Mouse (Mus musculus): ENCODE data around the gene Dcakd.

Dcakd gene

DNA sequence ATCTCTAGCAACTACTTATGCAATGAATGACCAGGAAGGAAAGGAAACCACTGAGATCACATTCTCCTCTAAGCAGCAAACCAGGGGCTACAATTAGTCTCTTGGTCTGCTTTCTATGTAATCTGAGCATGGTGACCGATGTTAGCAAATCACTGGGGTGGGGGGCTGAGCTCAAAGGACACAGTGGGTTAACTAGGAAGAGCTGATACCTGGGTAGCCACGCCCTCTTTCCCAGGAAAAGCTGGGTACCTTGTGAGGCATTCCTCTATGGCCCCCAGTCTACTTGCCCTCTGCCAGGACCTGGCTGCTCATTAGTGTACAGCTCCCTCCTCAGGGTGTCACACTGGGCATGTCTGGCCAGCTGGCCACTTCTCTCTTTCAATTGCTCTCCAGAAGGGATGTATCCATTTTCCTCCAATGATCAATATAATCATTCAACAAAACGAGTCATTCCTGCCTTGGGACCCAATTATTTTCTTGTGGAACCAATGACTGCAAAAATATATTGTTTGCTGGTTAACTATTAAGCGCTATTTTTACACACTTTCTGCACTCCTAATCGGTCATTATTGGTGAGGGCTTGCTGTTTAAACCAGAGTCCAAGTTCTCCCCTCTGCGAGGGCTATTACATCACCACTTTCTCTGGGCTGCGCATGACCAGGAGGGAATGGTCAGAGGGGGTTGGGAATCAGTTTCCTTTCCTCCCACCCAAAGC, 21.7 kb downstream of the Dcakd start:
- in situ Hi-C loops (cut with MseI, MboI), result no loop called here

DNA sequence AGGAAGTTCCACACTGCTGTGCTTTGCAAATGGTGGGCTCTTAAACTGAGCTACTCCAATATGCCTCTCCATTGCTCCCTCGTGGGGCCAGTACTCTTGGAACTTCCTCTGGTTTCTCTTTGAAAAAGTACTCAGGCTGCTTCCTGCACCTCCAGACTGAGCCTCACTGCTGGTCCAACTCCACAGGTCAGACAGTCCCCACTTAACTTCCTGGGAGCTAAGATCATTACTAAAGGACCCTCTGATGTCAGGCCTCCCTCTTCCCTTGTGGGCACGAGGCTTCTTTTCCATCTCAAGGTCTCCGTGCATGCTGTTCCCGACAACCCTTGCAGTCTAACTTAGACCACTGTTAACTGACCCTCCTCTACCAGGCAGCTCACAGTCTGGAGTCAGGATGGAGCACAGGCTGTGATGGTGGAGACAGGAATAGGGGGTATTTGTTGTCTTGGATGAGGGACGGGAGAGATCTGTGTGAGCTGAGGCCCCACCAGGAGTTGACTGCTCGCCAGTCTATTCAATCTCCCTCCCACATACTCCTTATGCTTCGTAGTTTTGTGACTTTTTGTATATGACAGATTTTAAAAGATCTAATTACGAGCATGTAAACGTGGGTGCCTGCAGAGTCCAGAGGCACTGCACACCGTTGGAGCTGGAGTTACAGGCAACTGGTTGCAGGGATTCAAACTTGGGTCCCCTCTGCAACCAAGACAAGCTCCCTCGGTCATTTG, 22.7 kb downstream of the Dcakd start:
- in situ Hi-C loops (cut with MseI, MboI), result no loop called here

DNA sequence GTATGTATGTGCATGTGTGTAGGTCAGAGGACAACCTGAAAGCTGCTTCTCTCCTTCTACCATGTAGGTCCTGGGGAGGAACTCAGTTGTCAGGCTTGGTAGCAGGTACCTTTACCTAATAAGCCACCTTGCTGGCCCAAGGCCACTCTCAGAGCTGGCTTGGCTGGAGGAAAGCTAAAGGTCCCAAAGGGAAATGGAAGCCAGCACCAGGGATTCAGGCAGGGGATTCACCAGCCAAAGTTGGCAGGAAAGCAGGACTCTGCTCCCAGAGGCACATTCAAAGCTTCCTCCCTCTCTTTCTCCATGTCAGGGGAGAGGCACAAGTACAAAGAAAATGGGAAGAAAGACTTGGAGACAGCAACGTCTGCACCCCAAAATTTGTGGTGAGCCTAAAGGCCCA, 23.3 kb downstream of the Dcakd start:
- in situ Hi-C loops (cut with MseI, MboI), result no loop called here

DNA sequence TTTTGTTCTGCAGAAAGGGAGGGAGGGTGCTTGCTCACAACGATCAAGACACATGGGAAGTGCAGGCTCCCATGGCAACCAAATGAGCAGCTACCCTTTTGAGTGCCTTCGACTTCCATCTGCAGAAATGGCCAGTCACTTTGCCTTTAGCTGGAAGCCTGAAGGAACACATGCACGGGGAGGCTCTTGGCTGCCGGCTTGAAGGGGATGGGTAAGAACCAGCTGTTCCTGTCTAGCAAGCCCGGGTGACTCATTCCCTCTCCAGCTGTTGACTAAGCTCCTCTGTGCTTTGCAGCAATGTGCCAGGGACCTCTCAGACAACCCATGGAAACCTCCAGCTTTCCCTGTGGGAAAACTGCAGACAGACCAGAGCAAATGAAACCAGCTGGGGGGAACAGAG, 24.9 kb downstream of the Dcakd start:
- in situ Hi-C loops (cut with MseI, MboI), result no loop called here

DNA sequence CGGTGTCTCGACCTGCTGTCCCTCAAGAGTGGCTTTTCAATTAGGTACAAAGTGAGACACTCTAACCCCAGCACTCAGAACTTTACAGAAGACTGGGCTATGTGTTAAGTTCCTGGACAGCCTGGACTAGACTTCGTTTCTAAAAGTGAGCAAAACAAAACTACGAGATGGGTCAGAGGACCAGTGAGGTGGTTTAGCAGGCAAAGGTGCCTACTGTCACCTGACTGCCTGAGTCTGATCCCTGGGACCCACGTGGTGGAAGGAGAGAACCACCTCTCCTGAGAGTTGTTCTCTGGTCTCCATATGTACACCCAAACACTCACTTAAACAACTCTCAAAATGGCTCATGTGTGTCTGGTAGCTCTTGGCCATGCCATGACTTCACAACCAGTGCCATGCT, 27.1 kb downstream of the Dcakd start:
- in situ Hi-C loops (cut with MseI, MboI), result no loop called here

DNA sequence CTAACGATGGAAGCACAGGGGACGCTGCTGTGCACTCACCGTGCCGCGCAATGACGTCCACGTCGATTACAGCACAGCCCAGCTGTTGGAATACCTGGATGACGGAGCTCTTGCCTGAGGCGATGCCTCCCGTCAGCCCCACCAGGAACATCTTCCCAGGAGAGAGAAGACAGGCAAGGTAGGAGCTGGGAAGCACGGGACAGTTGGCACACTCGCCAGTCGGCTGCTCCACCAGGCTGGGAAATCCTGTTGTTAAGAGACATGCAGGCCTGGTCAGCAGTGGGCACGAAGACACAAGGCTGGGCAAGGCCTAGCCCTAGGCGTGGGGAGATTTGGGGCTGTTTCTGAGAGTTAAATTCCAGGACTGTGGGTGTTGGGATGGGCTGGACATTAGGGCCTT, 28.0 kb downstream of the Dcakd start:
- in situ Hi-C loops (cut with MseI, MboI), result no loop called here

DNA sequence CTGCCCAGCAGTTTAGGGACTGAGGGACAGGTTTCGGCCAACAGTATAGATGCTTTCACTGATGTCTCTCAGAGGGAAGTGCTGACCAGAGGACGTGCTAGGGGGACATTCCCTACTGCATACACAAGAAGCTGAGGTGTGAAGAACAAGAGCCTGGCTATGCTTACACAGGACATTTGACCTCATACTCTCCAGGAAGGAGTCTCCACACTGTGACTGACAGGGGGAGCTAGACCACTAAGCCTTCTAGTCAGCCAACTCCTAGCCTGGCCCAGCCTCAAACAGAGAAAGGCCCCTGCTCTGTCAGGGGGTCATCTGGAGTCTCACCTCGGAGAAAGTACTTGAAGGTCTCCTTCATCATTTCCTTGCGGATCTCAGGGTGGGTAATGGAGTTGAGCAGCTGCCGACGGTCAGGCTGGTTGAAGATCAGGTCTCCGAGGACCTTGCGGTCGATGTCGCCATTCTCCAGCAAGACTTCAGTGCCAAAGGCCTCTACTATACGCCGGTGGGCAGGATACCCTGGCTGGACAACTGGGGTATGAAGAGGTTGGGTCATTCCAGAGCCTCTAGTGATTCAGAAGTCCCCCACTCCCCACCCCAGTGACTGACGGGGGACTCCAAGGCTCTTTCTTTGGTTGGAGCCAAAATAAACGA, 28.7 kb downstream of the Dcakd start:
- in situ Hi-C loops (cut with MseI, MboI), result no loop called here

DNA sequence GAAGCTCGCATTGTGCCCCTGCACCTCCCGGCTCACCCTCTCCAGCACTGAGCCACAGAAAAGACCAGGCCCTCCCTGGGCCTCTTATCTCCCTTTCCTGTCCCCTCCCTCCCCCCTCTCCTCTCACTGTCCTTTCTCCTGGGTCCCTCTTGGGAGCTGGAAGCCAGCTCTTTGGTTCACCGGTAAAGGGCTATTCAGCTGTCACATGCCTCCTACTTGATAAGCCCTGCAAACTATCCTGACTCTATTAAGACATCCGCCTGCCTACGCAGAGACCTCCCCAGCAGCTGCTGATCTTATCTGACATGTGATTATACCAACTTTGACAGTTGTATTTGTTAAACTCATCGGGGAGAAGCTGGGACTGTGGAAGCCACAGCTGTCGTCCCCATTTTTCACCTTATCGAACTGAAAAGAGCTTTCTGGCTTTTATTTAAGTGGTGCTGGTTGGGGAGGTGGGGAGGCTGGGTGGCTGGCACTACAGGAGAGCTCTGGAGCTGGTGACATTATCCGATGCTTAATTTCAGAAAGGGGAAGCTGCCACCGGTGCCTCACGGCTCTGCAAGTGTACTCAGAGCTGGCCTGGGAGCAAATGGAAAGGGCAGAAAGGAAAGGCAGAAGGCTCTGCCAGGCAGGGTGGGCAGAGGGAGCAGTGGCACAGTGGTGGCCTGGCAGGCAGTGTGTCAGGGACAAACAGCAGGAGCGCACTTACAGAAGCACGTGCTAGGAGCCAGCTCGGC, 29.4 kb downstream of the Dcakd start:
- in situ Hi-C loops (cut with MseI, MboI), result no loop called here

DNA sequence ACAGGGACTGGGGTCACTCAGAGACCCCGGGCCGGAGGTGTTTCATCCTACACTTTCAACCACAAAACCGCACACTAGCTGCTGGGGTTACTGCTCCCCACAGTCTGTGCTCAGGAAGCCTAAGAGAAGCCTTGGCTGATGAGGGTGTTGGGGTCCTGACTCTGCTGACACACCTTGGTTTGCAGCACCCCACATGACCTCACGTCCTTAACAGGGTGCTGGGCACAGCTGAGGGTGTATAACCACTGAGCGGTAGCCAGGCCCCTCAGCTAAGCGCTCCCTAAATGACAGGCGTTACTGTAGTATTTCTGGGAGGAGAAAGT, 29.9 kb downstream of the Dcakd start:
- in situ Hi-C loops (cut with MseI, MboI), result no loop called here

DNA sequence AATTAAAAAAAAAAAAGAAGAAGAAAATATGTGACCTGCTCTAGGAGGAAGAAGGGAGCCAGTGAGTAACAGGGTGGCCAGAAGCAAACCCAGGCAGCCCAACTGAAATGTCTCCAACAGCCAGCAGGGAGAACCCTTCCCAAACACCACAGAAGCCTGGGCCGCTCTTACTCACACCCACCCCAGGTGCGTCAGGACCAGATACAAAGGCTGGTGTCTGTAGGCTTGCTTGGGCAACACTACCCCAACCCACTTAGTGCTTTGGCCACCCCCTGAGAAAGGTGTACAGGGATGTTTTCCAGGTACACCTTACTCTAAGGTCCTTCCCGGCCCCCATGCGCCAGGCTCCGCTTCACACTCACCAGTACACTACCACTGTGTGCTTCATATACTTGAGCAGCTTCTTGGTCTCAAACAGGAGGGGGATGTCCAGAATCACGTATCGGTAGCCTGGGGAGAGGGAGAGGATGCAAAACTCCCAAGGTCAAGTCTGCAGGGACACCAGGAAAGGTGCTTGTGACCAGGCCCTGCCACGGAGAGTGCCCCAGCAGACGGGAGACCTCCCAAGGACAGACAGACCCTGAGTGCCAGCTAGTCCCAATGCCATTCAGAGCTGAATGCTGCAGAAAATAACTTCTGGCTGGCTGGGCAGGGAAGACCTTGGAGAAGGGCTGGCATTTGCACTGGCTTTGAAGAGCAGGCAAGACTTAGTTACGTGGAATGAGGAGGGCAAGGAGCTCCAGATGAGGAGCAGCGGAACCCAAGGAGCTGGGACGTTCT, 31.0 kb downstream of the Dcakd start:
- in situ Hi-C loops (cut with MseI, MboI), result no loop called here

DNA sequence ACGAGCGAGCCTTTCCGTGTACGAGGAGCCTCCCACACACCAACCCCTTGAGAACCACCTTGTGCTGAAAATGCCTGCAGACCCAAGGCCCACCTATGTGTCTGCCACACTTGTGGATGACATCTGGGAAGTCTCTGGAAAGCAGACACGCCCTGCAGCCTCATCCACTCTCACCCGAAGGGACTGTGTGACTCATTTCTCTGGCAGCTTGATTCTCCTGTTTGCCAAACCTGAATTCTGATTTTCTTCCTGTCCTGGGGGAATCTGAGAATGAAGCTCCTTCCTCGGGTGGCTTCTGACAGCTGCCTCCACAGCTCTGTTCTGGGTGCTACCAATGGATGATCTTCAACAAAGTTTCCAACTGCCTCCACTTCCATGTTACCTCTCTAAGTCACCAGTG, 31.7 kb downstream of the Dcakd start:
- in situ Hi-C loops (cut with MseI, MboI), result no loop called here

DNA sequence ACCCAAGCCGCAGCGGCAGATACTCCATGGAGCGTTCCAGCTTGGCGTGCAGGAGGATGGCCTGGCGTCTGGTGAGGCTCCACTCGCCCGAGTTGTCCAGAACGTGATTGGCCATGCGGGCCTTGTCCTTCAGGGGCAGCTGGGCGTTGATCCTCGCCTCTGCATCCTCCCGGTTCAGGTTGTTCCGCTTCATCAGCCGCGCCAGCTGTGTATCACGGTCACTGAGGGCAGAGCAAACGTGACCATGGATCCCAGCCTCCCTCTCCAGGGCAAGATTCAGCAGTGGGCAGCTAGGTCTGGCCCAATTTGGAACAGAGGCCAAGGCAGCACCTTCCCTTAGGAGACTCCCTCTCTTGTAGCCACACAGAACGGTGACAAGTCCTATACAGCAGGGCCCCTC, 33.2 kb downstream of the Dcakd start:
- in situ Hi-C loops (cut with MseI, MboI), result no loop called here

DNA sequence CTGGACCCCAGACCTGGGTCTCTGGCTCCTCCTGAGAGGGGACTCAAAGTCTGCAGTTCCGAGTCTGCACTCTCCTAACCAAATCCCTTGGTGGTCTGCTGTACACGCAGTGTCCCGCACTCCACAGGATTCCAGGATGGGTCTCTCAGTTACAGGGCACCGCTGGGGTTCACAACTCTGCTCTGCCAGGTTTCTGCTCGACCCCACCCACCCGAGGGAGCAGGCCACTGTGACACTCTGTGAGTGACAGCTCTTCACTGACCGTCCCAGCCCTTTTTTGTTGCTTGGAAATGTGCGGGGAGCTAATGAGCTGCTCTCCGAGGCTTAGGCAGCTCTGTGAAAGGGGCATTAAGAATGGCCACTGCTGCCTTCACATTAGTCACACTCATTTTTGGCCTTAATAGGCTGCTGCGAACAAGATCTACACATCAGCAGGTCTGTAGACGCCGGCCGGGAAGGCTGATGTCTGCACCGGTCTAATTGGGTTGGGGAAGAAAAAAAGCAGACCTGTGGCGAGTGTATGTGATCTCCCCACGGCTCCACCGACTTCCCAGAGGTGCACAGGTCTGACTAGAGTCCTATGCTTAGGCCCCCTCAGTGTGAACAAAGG, 34.6 kb downstream of the Dcakd start:
- in situ Hi-C loops (cut with MseI, MboI), result no loop called here

DNA sequence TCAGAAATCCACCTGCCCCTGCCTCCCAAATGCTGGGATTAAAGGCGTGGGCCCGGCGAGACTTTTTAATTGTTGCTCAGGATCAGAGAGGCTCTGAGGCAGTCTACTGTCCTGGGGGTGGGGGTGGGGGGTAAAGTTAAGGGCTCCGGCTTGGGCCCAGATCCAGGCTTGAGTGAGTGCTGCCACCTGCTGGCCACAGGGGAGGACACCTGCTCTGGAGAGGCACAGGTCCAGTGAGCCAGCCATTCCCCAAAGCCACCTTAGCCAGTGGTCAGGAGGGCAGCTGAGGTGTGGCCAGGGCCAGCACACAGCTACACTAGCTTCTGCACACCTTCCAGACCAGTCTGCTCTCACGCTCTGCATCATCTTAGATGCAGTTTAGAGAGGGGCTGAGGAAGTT, 35.2 kb downstream of the Dcakd start:
- in situ Hi-C loops (cut with MseI, MboI), result no loop called here

DNA sequence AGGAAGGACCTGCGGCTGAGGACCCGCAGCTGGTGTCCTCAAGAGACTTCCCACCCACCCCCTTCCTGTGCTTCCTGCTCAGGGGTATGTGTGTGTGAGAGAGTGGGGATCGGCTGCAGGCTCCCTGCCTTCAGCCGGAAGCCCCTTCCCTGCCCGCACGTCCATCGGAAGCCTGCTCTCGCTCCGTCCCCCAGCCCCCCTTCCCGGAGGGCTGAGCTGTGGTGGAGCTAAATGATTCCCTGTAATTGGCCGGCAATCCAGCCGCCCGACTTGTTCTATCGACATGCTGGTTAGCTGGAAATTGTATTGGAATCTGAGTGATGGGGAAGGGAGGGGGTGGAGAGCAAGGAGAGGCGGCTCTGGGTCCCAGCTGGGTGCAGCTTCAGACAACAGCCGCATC, 36.5 kb downstream of the Dcakd start:
- in situ Hi-C loops (cut with MseI, MboI), result no loop called here

DNA sequence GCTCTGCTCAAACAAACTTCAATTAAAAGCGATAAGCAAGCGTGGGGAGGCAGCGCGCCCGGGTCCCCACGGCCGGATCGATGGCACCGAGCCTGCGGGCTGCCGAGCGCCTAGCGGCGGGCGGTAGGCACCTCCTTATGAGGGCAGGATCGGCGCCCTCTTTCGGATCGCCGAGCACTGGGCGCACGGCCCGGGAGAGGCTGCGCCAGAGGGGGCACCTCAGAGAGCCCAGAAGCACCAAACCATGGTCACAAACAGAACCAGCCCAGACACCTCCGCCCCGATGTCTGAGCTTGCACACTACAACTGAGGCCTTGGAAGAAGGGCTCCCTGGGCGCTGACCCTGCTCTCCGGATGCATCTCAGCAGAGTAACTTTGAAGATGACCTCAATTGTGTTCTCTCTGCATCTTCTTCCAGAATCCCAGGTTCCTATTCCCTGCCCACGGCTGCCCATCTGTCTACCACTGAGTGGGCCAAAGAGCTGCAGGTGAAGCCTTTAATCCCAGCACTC, 37.9 kb downstream of the Dcakd start:
- in situ Hi-C loops (cut with MseI, MboI), result no loop called here

DNA sequence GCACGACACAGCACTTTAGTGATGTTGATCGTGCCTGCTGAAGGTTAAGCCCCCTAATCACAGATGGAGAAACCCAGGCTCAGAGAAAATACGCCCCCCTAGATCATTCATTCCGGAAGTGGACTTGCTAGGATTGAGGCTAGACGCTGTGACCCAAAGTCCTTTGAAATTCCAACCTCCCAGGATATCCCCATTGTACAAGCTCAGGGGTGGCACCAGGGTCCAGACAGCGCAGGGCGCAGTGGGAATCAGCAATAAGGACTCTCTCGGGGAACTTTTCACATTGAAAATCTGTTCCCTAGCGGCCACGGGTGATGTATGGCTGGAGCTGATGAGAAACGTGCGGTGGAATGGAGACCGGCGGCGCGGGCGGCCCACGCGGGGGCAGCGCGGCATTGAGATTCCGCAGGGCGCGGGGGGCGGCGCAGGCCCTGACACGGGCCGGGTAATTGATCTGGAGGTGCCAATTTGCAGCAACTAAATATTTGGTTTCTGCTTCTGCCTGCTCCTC, 38.4 kb downstream of the Dcakd start:
- in situ Hi-C loops (cut with MseI, MboI), result no loop called here

DNA sequence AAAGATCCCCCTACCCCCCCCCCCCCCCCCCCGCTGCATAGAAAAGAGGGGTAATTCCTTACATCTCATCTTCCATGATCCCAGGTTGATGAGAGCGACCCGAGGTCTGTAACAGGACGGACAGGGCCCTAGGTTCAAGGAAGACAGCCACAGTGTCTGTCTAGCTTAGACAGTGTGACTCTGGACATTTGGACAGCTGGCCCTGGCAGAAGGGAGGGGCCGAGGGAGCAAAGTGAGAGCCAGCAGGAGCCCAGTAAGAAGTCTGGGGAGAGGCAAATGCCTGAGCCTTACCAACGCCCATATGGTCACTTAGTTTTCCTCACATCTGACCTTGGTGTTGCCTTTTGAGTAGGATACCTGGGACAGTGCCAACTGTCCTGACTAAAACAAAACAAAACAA, 43.0 kb downstream of the Dcakd start:
- in situ Hi-C loops (cut with MseI, MboI), result no loop called here

DNA sequence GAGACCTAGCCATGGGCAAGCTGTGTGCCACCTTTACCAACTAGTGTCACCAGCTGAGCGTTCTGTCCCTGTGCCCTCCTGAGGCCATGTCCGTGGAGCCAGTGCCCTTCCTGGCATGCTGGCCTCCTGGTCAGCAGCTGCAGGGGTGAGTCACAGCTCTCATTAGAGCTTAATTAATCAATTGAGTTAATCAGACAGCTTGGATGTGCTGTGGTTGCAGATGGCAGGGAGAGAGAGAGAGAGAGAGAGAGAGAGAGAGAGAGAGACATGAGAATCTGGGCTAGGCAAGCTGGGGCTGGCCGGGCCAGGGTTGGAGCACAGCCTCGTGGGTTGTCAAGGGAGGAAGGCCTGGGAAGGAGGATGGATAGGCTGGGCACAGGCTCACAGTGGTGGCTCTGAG, 43.5 kb downstream of the Dcakd start:
- in situ Hi-C loops (cut with MseI, MboI), result no loop called here

DNA sequence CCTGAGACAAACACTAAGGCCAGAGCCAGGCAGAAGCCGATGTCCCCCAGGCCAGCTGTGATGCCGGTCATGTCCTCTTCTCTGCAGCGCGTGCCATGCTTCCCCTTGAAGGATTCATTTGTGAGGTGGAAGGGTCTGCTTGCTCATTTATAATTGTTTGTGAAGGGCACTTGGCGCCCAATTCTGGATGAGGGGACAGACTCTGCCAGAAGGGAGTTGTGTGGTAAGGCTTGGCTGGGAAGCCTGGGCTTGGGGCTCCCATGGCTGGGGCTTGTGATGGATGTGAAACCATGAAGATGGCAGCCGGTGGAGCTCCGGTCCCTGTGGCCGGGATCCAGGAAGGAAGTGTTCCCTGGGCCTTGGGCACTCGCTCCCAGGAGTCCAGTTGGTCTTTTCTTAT, 44.0 kb downstream of the Dcakd start:
- in situ Hi-C loops (cut with MseI, MboI), result no loop called here
